Mouse (Mus musculus): Measurements from ENCODE around the gene Ric3. TPM values are rescaled to one million over a fixed set of nuclear protein-coding genes. Genes with fewer than 3 reads are reported as not detected.
A peak's percentile ranks its signal among the peaks of the same experiment; 100 is the strongest.
"Not testable (repeated sequence)": the region's sequence is repeated elsewhere in the genome, so short reads cannot be mapped to it uniquely, and the experiment has no call there.

The Ric3 gene
- total RNA-seq (2021) = 1 to 10 TPM; 1.4 to 1.7 TPM
- long read RNA-seq, experiment 1, full-length matches to known transcripts = 2 of 4 reads
- long read RNA-seq, experiment 1, partial matches to known transcripts = 0 of 4 reads
- long read RNA-seq, experiment 1, other reads (novel, unspliced or antisense) = 2 of 4 reads
- long read RNA-seq, experiment 2, full-length matches to known transcripts = 3 of 4 reads
- long read RNA-seq, experiment 2, partial matches to known transcripts = 0 of 4 reads
- long read RNA-seq, experiment 2, other reads (novel, unspliced or antisense) = 1 of 4 reads

DNA sequence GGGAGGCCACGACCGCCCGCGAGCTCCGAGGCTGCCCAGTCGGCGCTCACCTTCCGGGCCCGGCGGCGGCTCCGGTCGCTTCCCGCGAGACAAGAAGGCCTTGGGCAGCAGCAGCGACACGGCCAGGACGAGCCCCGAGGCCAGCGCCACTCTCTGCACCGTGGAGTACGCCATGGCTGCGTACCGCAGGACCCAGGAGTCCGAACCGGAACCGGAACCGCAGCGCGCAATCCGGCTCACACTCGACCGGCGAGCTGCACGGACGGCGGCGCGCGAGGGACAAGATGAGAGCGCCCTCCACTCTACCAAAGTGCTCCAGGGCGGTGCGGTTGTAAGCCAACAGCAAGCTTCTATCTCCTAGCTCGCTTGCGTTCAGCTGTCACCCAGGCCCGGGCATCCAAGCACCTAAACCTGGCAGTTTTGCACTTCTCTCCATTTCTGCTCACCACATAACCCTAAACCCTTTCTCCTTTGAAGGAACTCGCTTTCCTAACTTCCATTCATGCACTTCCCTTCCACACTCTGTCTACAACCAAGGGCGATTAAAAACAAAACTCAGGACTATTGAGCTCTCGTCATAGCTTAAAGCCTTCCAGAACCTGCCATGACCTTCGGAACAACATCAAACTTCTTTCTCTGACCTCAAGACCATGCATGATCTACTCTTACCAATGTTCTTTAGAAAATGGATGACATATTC is at the start of gene Ric3:
Gene Ric3, minus strand, starts transcription at position 219 of the 700 bp plus-strand sequence.
- peak in 1 of 2 experiments; percentile 15 for DNase-seq (ENCODE audit: low spot score in 2 of 2)

DNA sequence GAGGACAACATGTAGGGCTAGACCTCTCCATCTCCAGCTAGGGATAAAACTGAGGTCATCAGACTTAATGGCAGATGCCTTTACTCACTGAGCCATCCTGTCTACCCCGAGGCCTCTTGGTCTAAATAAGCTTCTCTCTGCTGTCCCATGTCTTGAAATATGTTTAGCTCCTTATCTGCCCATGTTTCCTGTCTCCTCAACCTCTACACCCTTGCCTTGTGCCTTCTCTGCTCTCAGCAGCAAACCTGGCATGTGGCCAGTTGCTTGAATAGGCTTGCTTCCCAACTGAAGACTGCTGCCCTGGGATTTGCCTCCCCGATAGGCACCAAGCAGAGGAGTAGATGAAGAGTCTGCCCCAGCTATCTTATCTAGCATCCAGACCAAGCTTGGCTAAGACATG is 48.4 kb upstream of the Ric3 start:
- no peak for DNase-seq (ENCODE audit: low spot score in 2 of 2)

DNA sequence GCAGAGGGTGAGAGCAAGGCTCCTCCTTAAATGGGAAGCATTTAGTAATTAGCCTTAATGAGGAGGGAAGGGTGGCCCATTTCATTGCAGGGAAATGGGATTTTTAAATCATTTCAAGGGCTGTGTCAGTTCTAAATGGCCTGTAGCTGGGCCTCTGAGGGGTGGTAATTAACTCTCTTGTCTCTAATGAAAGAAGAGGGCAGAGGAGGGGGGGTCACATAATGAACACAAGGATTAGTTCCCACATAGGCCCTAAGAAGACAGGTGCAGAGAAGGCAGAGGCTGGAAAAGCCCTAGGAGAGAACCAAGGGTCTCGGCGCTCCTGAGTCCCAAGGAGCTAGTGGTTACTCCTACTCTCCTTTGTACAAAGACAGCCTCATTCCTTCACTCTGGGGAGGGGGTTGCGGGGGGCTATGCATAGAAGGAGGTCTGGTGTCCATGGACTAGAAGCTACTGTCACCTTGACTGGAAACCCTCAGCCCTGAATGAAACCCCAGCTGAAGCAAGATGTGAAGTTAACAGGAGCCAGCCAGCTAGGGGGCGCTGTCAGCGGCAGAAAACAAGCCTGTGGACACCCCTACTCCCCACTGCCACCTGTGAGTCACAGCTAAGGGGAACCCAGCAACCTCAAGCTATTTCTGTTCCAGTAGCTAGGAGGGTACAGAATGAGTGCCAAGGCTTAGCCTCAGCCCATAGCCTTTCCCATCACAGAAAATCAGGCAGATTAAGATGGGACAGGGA is 47.0 kb upstream of the Ric3 start:
- peak in 1 of 2 experiments; percentile 9 for DNase-seq (ENCODE audit: low spot score in 2 of 2)

DNA sequence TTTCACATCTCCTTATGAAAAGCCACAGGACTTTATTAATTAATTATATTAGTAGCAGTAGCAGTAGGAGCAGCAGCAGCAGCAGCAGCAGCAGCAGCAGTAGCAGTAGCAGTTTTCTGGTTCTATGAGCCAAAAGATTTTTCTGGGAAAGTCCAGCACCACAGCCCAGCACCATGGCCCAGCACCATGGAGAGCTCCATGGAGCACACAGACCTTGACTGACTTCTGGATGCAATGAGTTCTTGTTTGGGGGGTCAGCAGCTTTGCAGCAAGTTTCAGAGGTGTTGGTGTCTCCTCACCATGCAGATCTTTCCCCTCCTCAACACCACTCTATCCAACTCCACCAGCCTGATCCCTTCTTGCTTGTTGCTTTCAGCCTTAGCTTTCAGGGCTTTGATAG is 46.3 kb upstream of the Ric3 start:
- peak in 1 of 2 experiments; percentile 14 for DNase-seq (ENCODE audit: low spot score in 2 of 2)

DNA sequence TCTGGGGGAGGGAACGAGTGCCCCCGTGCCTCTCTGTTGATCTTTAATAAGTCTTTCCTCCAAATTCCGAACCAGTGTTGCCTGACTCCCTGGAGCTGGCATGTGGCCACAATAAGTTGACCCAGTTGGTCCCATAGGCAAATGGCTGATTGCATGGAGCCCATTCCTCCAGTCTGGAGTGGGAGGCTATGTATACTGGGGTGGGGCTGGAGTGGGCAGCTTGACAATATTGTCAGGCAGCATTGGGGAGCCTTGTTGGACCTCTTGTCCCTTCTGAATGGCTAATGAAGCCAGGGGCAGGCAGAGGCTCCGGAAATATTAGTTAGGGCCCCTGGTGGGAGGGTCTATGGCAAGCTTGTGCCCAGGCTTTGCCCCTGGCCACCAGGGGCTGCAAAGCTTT is 32.8 kb upstream of the Ric3 start:
- DNase-seq (ENCODE audit: low spot score in 2 of 2) = peak in 1 of 2 experiments; percentile 12

DNA sequence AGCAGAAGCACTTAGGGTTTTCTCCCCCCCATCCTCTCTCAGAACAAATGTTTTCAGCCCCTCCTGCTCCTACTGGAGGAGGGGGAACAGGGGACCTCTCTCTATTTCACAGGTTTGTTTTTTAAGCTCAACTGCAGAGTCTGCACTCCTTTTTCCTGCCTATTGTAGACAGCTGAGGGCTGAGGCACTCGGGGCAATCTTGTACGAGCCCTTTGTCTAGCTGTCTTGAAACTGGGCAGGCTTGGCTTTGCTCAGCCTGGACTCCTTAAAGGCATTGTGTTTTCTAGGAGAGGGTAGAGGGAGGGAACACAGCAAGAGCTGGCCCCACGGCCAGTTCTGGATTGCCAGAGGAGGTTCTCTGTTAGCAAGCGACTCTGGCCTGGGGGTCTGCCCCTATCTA is 32.4 kb upstream of the Ric3 start:
- not testable (repeated sequence) for DNase-seq (ENCODE audit: low spot score in 2 of 2)

DNA sequence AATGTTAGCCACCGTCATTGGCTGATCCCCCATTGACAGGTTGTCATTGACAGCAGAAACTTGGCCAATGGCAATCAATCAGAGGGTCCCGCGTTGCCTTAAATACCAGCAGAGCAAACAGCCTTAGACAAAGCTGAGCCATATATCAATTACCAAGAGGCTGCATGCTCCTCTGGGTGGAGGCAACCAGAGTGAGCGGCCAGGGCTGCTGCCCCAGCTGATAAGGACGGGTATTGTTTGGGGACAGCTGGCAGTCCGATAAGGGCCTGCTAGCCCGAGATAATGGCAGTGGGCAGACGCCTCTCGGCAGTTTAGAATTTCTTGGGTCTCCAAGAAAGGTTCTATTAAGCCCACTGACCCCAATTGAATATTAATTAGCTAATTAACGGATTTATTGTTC is 31.8 kb upstream of the Ric3 start:
- DNase-seq (ENCODE audit: low spot score in 2 of 2) = peak in 1 of 2 experiments; percentile 7

DNA sequence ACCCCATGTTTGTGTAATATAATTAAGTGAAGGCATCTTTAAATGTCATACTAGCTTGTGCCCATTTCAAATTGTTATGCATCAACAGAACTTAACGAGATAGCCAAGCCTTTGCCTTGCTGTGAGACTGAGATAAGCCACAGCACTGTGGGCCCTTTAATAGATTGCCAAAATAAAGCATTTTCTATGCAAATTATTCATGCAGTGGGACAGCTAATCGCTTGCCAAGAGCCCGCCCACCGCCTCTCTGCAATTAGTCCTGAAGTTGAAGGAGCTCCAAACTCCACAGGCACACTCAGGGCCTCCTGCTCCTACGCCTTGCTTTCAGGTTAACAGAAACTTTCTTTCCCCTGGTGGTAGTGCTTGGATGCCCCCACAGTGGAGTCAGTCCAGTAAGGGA is 27.9 kb upstream of the Ric3 start:
- DNase-seq (ENCODE audit: low spot score in 2 of 2) = no peak

DNA sequence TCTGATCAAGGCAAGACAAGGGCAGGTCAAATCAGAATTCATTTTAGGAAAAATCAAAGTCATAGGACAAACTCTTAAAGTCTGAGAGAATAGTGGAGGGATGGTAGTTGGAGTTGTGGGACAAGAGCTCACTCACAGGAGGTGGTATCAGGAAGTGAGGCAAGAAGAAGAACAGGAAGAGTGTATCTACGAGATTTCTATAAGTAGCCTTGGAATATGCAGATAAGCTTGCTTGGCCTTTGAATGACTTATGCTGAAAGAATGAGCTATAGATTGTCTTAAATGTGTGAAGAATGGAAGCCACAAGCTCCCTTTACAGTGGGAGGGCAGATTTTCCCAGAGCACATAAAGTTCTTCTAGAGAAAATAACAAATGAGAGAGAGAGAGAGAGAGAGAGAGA is 21.8 kb upstream of the Ric3 start:
- DNase-seq (ENCODE audit: low spot score in 2 of 2) = no peak

DNA sequence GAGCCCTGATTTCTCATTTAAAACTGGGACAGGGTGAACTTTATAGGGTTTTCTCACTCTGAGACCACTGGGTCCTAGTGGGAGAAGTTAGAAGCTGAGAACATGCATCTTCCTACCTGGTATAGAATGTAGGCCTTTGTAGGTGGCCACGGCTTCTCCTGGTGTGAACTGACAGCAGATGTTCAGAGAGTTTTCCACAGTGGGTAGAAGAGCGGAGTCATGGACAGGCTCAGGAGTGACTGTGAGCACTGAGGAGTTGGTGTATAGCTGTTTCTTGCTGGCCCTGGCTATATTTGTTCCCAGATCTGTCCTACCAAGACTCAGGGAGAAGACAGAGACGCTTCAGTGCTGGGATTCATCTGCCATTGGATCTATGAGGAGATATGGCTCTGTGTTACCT is 18.0 kb upstream of the Ric3 start:
- no peak for DNase-seq (ENCODE audit: low spot score in 2 of 2)

DNA sequence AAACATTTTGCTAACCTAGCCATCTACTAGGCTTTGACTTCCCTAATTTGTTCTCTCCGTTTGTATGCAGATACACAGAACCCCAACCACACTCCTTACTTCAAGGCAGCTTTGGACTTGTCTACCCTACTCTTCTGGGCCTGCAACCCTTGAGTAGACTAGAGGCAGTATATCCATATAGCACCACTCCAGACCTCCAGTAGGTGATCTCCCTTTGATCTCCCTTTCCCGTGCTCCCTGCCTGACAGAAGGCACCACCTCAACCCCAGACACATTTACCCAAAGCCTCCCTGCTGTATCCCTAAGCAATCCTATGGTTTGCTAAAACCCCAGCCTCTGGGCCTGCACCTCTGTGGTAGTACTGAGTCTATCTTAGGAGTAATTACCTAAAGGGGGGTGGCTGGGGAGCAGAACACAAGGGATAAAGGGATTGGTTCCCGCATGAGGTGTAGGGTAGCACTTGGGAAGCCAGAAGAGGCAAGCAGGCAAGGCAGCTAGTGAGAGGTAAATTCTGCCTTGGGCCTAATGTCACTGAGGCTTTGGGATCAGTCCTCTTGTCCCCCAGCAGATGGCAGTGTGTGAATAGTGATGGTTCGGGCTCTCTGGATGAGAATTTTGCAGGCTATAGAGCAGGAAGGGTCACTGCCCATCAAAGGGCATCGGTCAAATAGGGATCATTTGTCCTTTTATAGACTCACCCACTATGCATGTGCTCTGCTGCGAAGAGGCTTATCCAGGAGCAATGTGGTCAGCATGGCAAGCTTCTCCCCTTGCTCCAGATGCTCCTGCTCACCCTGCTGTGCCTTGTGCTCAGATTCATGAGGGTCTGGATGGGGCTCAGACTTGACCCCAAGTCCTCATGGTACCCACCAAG is 15.3 kb upstream of the Ric3 start:
- DNase-seq (ENCODE audit: low spot score in 2 of 2) = no peak

DNA sequence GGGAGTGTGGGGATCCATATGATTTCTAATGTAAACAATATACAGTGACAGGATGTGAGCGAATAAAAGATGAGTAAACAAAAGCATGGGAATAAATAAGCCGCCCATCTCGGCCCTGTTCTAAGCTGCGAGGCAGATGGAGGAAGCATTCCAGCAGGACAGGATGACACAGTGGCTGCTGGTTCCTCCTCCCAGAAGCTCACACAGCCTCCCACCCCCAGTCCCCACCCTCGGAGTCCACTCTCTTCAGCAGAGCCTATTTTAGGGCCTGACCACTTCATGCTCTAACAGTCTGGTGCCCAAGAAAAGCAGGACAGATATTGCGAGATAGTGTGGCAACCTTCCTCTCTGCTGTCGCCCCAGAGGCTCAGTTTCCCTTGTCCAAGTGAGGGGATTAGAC is 14.1 kb upstream of the Ric3 start:
- no peak for DNase-seq (ENCODE audit: low spot score in 2 of 2)

DNA sequence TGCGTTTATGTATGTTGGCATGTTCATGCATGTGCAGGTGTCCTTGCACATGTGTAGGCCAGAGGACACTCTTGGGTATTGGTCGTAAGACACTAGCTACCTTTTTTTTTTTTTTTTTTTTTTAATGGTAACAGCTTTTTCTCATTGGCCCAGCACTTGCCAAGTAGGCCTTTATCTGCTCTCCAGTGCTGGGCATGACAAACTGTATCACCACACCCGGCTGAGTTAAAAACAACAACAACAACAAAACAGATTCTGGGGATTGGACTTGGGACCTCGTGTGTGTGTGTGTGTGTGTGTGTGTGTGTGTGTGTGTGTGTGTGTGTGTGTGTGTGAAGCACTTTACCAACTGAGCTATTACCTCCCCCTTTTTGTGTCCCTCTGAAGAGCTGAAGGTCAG is 13.5 kb upstream of the Ric3 start:
- no peak for DNase-seq (ENCODE audit: low spot score in 2 of 2)

DNA sequence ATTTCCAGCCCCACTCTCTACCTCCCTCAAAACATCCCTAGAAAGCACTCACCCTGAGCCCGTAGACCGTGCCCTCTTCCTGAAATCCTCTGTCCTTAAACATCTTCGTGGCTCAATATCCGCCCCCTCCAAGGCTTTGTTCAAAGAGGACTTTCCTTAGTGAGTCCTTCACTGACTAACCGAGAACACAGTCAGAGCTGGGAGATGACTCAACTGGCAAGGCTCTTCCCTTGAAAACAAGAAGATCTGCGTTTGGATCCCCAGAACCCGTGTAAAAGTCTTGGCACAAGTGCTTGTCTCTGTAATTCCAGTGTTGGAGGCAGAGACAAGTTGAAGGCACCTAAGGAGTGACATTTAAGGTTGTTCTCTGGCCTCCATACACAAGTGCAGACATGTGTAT is 11.2 kb upstream of the Ric3 start:
- no peak for DNase-seq (ENCODE audit: low spot score in 2 of 2)

DNA sequence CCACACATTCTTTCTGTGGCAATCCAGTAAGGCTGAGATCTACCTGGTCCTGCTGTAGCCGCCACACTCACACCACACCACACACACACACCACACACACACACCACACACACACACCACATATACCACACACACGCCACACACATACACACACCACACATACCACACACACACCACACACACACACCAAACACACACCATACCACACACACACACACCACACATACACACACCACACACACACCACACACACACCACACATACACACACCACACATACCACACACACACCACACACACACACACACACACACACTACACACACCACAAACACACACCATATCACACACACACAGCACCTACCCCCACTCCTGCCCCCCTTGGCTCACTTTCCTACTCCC is 8.2 kb upstream of the Ric3 start:
- not testable (repeated sequence) for DNase-seq (ENCODE audit: low spot score in 2 of 2)

DNA sequence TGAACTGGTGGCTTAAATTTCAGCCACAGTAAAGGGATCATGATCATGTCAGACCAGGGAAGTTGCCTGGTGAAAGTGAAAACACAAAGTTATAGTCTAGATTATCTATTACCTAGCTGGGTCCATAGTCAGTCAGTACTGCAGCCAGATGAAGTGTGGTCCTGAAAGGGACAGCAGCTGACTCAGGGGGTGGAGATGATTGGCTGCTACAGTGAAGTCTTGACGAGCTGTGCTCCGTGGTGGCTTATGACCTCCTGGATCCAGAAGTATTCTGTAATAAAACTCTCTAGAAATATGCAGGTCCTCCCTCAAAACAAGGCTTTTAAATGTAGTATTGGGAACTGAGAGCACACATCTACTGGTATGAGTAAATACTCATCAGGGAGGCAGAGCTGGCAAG is 3.8 kb upstream of the Ric3 start:
- DNase-seq (ENCODE audit: low spot score in 2 of 2) = no peak

DNA sequence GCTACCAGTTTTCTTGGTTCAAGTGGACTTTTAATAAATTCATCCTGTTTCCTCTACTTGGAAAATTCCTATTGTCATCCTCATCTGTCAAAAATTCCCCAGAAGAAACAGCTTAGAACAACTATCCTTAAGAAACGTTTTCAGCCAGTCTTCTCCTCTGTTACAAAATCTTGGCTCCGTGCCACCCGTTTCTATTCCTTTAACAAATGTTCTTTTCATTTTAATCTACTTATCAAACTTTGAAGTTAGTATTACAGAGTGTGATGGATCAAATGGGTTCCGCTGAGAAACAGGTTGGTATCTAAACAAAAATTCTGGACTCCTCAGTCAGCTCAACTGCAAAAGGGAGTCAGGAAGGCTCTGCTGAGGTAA is 668 bp upstream of the Ric3 start:
- DNase-seq (ENCODE audit: low spot score in 2 of 2) = no peak

DNA sequence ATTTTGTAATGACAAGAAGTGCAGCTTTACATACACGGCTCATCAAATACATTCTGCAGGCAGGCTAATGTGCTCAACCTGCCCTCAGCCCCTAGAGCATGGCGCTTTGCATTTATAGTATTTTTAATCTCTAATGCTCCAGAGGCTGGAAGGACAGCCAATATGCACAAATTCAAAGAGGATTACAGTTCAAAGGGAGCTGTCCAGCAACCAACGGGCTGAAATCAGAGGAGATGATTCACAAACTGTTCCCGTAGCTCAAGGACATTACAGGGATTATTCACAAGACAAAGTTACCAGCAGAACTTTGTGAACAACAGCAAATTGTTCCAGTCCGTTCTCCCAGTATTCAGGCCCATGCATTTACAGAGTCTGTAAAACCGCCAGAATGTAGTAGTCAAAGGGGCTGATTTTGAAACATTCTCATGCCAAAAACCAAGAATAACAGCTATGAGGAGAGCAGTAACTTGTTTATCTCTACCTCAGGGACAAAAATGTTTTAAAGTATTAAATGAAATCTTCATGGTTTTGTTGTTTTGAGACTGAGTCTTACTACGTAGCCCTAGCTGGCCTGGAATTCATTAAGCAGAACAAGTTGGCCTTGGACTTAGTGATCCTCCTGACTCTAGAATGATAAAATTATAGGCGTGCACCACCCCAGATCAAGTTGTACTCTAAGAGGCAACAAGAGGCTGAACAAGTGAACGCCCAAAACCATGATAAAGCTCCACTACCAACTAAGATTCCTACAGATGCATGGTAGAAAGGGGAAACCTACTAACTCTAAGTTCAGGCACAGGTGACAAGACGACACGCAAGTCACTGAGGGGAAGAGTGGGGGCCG is 640 bp downstream of the Ric3 start:
- DNase-seq (ENCODE audit: low spot score in 2 of 2) = peak in 1 of 2 experiments; percentile 37

DNA sequence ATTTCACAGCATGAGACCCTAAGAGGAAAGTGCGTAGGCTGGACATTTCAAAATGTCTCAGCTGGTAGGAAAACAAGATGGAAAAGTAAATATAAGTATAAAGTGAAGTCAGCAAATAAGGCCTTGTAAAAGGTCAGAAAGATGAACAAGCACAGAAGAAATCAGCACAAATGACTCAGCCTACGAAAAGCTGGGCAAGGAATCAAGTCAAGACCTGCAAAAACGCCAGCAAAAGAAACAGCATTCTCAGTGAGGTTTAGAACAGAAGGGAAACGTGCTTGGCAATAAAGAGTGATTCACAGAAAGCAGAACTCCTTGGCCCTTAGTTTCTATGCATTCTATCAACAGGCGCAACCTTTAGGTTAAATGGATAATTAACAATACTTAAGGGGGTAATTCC is 10.8 kb downstream of the Ric3 start:
- DNase-seq (ENCODE audit: low spot score in 2 of 2) = no peak

DNA sequence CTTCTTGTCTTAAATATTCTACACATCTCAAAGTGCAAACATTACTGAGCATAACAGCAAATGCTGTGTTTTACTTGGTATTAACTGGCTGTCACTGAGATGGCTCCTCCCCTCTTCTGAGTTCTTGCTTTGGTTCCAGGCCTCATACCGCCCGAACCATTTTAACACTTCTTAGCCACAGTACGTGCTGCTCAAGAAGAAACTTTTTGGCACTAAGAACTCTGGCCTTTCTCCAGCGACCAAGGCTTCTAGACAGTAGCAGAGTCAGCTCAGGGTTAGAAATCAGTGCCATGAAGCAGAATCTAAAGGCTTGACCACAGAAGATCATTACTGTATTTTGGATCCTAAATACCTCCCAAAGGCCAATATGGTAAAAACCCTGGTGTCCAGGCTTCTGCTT is 13.5 kb downstream of the Ric3 start:
- no peak for DNase-seq (ENCODE audit: low spot score in 2 of 2)
